Mouse (Mus musculus) cerebellum, adult 2 months (tissue): Measurements from ENCODE around the gene Grik5.

Experiments used
- CTCF ChIP-seq: fragments of 200-500 bp; IDR thresholded peaks from 2 replicates; pipeline ENCODE4 v1.5.1; 2011; ENCODE audit warnings: low read depth, mild to moderate bottlenecking, control low read depth, low read length, moderate library complexity, borderline replicate concordance; ENCODE audit not compliant: insufficient read depth
- POLR2A ChIP-seq: fragments of 200-500 bp; IDR thresholded peaks from 2 replicates; pipeline ENCODE4 v1.6.1; 2011; ENCODE audit warnings: low read length, control low read depth, borderline replicate concordance; ENCODE audit not compliant: insufficient read depth

DNA sequence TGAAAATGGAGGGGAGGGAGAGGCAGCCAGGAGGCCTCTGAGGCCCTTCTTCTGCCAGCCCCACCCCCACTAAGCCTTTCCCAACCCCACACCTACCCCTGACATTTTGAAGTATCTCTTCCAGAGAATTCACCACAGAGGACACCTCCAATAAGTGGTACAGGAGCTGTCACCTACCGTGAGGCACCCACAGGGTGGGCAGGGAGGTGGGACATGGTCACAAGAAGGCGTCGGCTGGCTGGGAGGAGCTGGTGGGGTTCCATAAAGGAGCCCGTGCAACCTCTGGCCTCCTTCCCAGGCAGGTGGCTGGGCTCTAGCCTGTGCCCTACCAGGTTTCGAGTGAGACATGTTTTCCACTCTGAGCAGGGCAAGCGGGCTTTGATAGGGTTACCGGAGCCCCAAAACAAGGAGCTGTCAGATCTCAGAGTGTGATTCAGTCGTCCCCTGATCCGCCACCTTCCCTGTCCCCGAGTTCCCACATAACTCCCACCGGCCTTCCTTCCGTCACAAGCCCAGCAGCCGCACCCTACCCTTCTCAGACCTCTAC is 49.2 kb upstream of the Grik5 start:
- TF ChIP-seq CTCF = no peak
- TF ChIP-seq POLR2A = no peak
